Mouse (Mus musculus): ENCODE measurements around the gene Ddx11. TPM values are rescaled to one million over a fixed set of nuclear protein-coding genes. Genes with fewer than 3 reads are reported as not detected.

Ddx11 gene
- total and polyA plus RNA-seq, 2 experiments from 2014 or later = 2.5 to 6.7 TPM

GRCm38 (mm10) chr17:66092664-66093063 is 30.7 kb upstream of the Ddx11 start:
- Histone ChIP-seq H3K9me3 (ENCODE audit: low read length) (no peaks in the 10 kb centered on the region), H3K9ac (replicated peaks; ENCODE audit: low read length, poor library complexity, severe bottlenecking) (no peak overlapping the region), H3K36me3 (ENCODE audit: insufficient read depth, low read length) (no peaks in the 10 kb centered on the region), H3K4me1 (ENCODE audit: insufficient read depth, low read length) (no peaks in the 10 kb centered on the region), H3K4me2 (ENCODE audit: low read depth, low read length, poor library complexity, severe bottlenecking) (no peak overlapping the region), H3K4me3 (ENCODE audit: low read depth, low read length) (no peak overlapping the region), H3K27ac (ENCODE audit: low read depth, low read length) (no peak overlapping the region), H3K27me3 (ENCODE audit: insufficient read depth, low read length) (no peaks in the 10 kb centered on the region)
- no peak for TF ChIP-seq CTCF (IDR thresholded peaks at IDR 0.05)
- ATAC-seq (ENCODE audit: low FRiP score) (no peak), DNase-seq (ENCODE audit: low spot score) (no peak)
- 80% methylated on average over 3 of the region's 3 CpGs for WGBS

- peak overlapping the region; percentile 92 for H3K9ac ChIP-seq (replicated peaks; ENCODE audit: low read length, poor library complexity, severe bottlenecking)
- H3K4me2 ChIP-seq (ENCODE audit: low read depth, low read length, poor library complexity, severe bottlenecking) = peak overlapping the region; percentile 95
- ATAC-seq (ENCODE audit: low FRiP score) (no peak; the same call in 1 of the 2 replicates), DNase-seq (ENCODE audit: low spot score) (peak; percentile 36)
- peak overlapping the region; percentile 96 for H3K27ac ChIP-seq (ENCODE audit: low read depth, low read length)
- TF ChIP-seq CTCF (IDR thresholded peaks at IDR 0.05) = no peak
- no peaks in the 10 kb centered on the region for H3K4me1 ChIP-seq (ENCODE audit: insufficient read depth, low read length)
- H3K36me3 ChIP-seq (ENCODE audit: insufficient read depth, low read length) = no peaks in the 10 kb centered on the region
- WGBS = under 1% methylated on average over 38 of the region's 41 CpGs
- no peaks in the 10 kb centered on the region for H3K9me3 ChIP-seq (ENCODE audit: low read length)
- peak overlapping the region; percentile 95 for H3K4me3 ChIP-seq (ENCODE audit: low read depth, low read length)
- H3K27me3 ChIP-seq (ENCODE audit: insufficient read depth, low read length) = no peaks in the 10 kb centered on the region
These were observed 22.5 kb upstream of the Ddx11 start for GRCm38 (mm10) chr17:66100566-66101379.

- no peaks in the 10 kb centered on the region for H3K4me1 ChIP-seq (ENCODE audit: insufficient read depth, low read length)
- peak; percentile 86 for TF ChIP-seq CTCF (IDR thresholded peaks at IDR 0.05)
- peak within 1 kb of the TSS; percentile 92 for H3K9ac ChIP-seq (replicated peaks; ENCODE audit: low read length, poor library complexity, severe bottlenecking)
- 1% methylated on average over 61 of the region's 67 CpGs for WGBS
- DNase-seq (ENCODE audit: low spot score) = peak; percentile 99
- ATAC-seq (ENCODE audit: low FRiP score) = peak; percentile 98
- peak within 1 kb of the TSS; percentile 95 for H3K4me2 ChIP-seq (ENCODE audit: low read depth, low read length, poor library complexity, severe bottlenecking)
- H3K4me3 ChIP-seq (ENCODE audit: low read depth, low read length) = peak within 1 kb of the TSS; percentile 95
- H3K27me3 ChIP-seq (ENCODE audit: insufficient read depth, low read length) = no peaks in the 10 kb centered on the region
- H3K27ac ChIP-seq (ENCODE audit: low read depth, low read length) = peak within 1 kb of the TSS; percentile 96
- no peaks in the 10 kb centered on the region for H3K9me3 ChIP-seq (ENCODE audit: low read length)
- no peaks in the 10 kb centered on the region for H3K36me3 ChIP-seq (ENCODE audit: insufficient read depth, low read length)
These were observed 21.7 kb upstream of the Ddx11 start, which contains the start of gene Ndufv2 for GRCm38 (mm10) chr17:66101380-66102330. Gene Ndufv2 (minus strand): TSS chr17:66101559.

GRCm38 (mm10) chr17:66104076-66104475 is 19.2 kb upstream of the Ddx11 start:
- Histone ChIP-seq H3K4me3 (ENCODE audit: low read depth, low read length) (no peak overlapping the region), H3K9me3 (ENCODE audit: low read length) (no peaks in the 10 kb centered on the region), H3K4me1 (ENCODE audit: insufficient read depth, low read length) (no peaks in the 10 kb centered on the region), H3K9ac (replicated peaks; ENCODE audit: low read length, poor library complexity, severe bottlenecking) (no peak overlapping the region), H3K27ac (ENCODE audit: low read depth, low read length) (no peak overlapping the region), H3K4me2 (ENCODE audit: low read depth, low read length, poor library complexity, severe bottlenecking) (no peak overlapping the region), H3K27me3 (ENCODE audit: insufficient read depth, low read length) (no peaks in the 10 kb centered on the region), H3K36me3 (ENCODE audit: insufficient read depth, low read length) (no peaks in the 10 kb centered on the region)
- ATAC-seq (ENCODE audit: low FRiP score) (no peak), DNase-seq (ENCODE audit: low spot score) (no peak)
- no peak for TF ChIP-seq CTCF (IDR thresholded peaks at IDR 0.05)
- WGBS = 82% methylated on average over 7 of the region's 7 CpGs

GRCm38 (mm10) chr17:66106601-66107267 is 16.6 kb upstream of the Ddx11 start:
- ATAC-seq (ENCODE audit: low FRiP score) (no peak), DNase-seq (ENCODE audit: low spot score) (peak; percentile 80)
- Histone ChIP-seq H3K36me3 (ENCODE audit: insufficient read depth, low read length) (no peaks in the 10 kb centered on the region), H3K27me3 (ENCODE audit: insufficient read depth, low read length) (no peaks in the 10 kb centered on the region), H3K27ac (ENCODE audit: low read depth, low read length) (no peak overlapping the region), H3K9me3 (ENCODE audit: low read length) (no peaks in the 10 kb centered on the region), H3K9ac (replicated peaks; ENCODE audit: low read length, poor library complexity, severe bottlenecking) (no peak overlapping the region), H3K4me3 (ENCODE audit: low read depth, low read length) (no peak overlapping the region), H3K4me2 (ENCODE audit: low read depth, low read length, poor library complexity, severe bottlenecking) (no peak overlapping the region), H3K4me1 (ENCODE audit: insufficient read depth, low read length) (no peaks in the 10 kb centered on the region)
- 58% methylated on average over 10 of the region's 10 CpGs for WGBS
- peak; percentile 85 for TF ChIP-seq CTCF (IDR thresholded peaks at IDR 0.05)

Measured in midbrain, postnatal 0 days (tissue).